Mouse (Mus musculus): ENCODE measurements at regions not wholly inside any gene's neighbourhood (a gene's known extent, or its start where the extent isn't known, plus 50 kb on each side); places are given as distances from the start of the nearest gene placed in this dataset.

DNA sequence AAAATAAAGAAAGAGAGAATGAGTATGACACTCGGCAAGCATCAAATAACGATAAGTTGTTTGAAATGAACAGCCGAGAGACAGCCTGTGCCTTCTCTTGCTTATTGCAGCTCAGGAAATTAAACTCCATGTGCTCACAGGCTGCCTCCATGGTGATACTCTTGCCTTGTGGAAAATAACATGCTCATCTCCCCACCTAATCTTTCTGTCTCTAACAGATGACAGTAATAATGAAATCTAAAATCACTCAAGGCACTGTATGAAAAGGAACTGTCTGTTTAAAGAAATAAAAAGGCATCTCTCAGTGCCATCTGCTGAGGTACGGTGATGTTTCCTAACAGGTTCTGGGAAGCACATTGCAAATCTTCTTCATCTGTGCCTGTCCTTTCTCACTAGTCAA, 247.3 kb downstream of the Aldoart1 start:
- no peak for TF ChIP-seq CTCF (IDR thresholded peaks at IDR 0.05; ENCODE audit: low read depth, low read length)
- TF ChIP-seq POLR2A (IDR thresholded peaks at IDR 0.05; ENCODE audit: borderline replicate concordance, low read depth, low read length): no peak
- Histone ChIP-seq H3K4me1 (ENCODE audit: control insufficient read depth, insufficient read depth, low read length) (no peaks in the 10 kb centered on the region), H3K27ac (ENCODE audit: insufficient read depth, low read depth, low read length) (no peak overlapping the region), H3K4me3 (ENCODE audit: insufficient read depth, low read length) (no peak overlapping the region)

DNA sequence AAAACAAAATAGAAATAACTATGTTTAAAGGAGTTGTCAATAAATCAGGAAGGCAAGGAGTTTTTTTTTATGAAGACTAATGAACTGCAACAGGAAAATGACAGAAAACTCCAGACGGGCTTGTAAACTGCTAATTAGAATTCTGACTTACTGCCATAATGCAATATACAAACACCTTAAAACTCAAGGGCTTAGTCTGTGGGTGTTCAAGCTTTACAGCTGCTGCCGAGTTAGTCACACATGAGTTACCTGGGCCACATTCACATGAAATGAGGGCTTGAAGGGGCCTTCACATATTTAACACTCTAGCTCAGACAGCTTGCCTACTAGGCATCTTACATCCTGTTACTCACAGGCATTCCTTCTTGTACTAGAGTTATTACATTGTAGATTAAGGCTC, 256.9 kb downstream of the Aldoart1 start:
- H3K4me3 ChIP-seq (ENCODE audit: insufficient read depth, low read length): no peak overlapping the region
- H3K4me1 ChIP-seq (ENCODE audit: control insufficient read depth, insufficient read depth, low read length): no peaks in the 10 kb centered on the region
- H3K27ac ChIP-seq (ENCODE audit: insufficient read depth, low read depth, low read length): no peak overlapping the region
- TF ChIP-seq CTCF (IDR thresholded peaks at IDR 0.05; ENCODE audit: low read depth, low read length) (no peak), POLR2A (IDR thresholded peaks at IDR 0.05; ENCODE audit: borderline replicate concordance, low read depth, low read length) (no peak)

DNA sequence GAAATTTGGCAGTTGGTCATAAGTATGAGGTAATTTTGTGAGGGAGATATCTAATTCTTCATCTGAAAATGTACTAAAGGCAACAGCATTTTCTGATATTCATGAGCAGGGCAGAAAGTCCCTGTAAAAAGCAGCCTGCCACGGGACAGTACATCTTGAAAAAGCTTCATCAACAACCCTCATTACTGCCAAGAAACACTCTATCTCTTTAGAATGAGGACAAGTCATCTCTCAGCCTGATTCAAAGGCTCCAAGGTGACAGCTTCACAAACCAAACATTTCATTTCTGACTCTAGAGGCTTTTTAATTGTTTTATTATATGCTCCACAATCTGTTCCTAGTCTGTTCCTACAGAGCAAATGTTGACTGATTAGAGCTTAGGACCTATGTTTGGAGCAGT, 260.3 kb downstream of the Aldoart1 start:
- Histone ChIP-seq H3K4me1 (ENCODE audit: control insufficient read depth, insufficient read depth, low read length) (no peaks in the 10 kb centered on the region), H3K27ac (ENCODE audit: insufficient read depth, low read depth, low read length) (no peak overlapping the region)
- TF ChIP-seq POLR2A (IDR thresholded peaks at IDR 0.05; ENCODE audit: borderline replicate concordance, low read depth, low read length) (no peak), CTCF (IDR thresholded peaks at IDR 0.05; ENCODE audit: low read depth, low read length) (no peak)

GRCm38 (mm10) chr4:72574946-72575345, 277.5 kb downstream of the Aldoart1 start:
- no peak overlapping the region for H3K27ac ChIP-seq (ENCODE audit: insufficient read depth, low read depth, low read length)
- no peak overlapping the region for H3K4me3 ChIP-seq (ENCODE audit: insufficient read depth, low read length)
- H3K4me1 ChIP-seq (ENCODE audit: control insufficient read depth, insufficient read depth, low read length): no peaks in the 10 kb centered on the region
- no peak for TF ChIP-seq CTCF (IDR thresholded peaks at IDR 0.05; ENCODE audit: low read depth, low read length)
- TF ChIP-seq POLR2A (IDR thresholded peaks at IDR 0.05; ENCODE audit: borderline replicate concordance, low read depth, low read length): no peak

More for the DNA sequence above, 260.3 kb downstream of the Aldoart1 start:
- H3K4me3 ChIP-seq (ENCODE audit: insufficient read depth, low read length): no peak overlapping the region

GRCm38 (mm10) chr4:72571924-72572323, 280.5 kb downstream of the Aldoart1 start:
- H3K4me1 ChIP-seq (ENCODE audit: control insufficient read depth, insufficient read depth, low read length): no peaks in the 10 kb centered on the region
- H3K27ac ChIP-seq (ENCODE audit: insufficient read depth, low read depth, low read length): no peak overlapping the region
- H3K4me3 ChIP-seq (ENCODE audit: insufficient read depth, low read length): no peak overlapping the region
- TF ChIP-seq POLR2A (IDR thresholded peaks at IDR 0.05; ENCODE audit: borderline replicate concordance, low read depth, low read length) (no peak), CTCF (IDR thresholded peaks at IDR 0.05; ENCODE audit: low read depth, low read length) (no peak)

DNA sequence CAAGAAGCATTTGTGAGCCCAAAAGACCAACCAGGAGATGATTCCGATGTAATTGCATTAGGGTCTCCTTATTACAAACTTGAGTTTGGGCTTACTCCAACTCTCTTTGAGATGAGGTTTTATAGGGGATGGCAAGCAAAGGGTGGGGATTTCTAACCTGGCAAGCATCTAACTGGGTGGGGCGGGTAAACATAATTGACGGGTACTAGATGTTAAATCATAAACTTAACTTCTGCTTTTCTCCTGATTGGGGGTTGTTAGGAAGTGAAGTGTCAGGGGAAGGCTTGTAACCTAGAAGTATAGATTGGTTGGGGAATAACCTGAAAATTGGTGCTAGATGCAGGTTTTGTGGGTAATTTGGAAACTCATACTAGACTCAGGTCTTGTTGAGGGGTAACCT, 287.2 kb downstream of the Aldoart1 start:
- H3K4me1 ChIP-seq (ENCODE audit: control insufficient read depth, insufficient read depth, low read length): no peaks in the 10 kb centered on the region
- H3K4me3 ChIP-seq (ENCODE audit: insufficient read depth, low read length): no peak overlapping the region
- TF ChIP-seq CTCF (IDR thresholded peaks at IDR 0.05; ENCODE audit: low read depth, low read length): no peak
- no peak overlapping the region for H3K27ac ChIP-seq (ENCODE audit: insufficient read depth, low read depth, low read length)

DNA sequence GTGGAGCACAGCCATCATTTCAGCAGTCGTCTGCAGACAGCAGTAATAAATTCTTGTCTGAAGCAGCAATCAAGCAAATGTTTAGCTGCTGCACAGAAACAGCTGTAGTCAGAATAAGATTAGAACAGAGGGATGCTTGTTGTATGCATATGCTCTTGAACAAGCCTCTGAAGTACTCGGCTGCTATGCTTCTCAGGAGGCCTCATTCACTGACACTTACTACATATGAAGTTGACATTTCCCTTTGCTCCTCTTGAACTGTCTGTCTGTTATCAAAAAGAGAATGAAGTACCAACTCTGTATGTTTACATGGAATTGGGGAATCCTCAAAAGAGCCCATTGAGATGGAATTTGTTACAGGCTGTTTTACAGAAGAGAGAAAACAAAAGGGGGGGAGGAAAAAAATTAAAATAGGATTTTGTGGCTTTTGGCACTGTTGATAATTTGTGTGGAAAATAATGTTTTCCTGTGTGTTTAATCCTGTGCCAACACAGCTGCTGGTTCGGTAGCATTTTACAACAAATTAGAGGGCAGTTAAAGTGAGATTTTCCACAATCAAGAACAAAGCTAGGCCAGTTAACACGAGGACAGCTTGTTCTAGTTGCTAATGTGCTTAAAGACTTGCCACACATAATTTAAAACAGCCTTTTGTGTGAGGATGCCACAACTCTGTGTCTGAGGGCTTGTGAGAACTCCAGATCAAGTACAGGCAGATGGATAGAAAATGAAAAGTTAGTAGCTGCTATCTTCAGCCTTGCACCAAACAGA, 289.3 kb downstream of the Aldoart1 start:
- Histone ChIP-seq H3K4me1 (ENCODE audit: control insufficient read depth, insufficient read depth, low read length) (no peaks in the 10 kb centered on the region), H3K4me3 (ENCODE audit: insufficient read depth, low read length) (no peak overlapping the region)
- no peak for TF ChIP-seq POLR2A (IDR thresholded peaks at IDR 0.05; ENCODE audit: borderline replicate concordance, low read depth, low read length)

DNA sequence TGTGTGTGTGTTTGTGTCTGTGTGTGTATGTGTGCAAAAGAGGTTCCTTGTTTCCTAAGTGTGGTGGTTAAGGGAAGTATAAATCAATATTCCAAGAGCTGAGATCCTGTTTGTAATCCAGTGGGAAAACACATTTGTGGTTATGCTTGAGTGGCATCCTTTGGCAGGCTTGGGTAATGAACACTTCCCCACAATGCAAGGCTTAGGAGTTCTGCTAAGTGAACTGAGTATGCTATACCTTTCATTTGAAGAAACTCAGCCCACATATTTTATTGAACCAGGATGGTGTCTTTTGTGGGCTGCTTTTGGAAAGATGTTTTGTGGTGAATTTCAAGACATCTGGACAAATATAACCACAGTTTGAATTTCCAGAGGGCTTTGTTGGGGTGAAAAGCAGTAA, 298.2 kb downstream of the Aldoart1 start:
- TF ChIP-seq POLR2A (IDR thresholded peaks at IDR 0.05; ENCODE audit: borderline replicate concordance, low read depth, low read length) (no peak), CTCF (IDR thresholded peaks at IDR 0.05; ENCODE audit: low read depth, low read length) (no peak)
- no peak overlapping the region for H3K27ac ChIP-seq (ENCODE audit: insufficient read depth, low read depth, low read length)
- no peak overlapping the region for H3K4me3 ChIP-seq (ENCODE audit: insufficient read depth, low read length)
- no peaks in the 10 kb centered on the region for H3K4me1 ChIP-seq (ENCODE audit: control insufficient read depth, insufficient read depth, low read length)

More for the DNA sequence above, 289.3 kb downstream of the Aldoart1 start:
- no peak overlapping the region for H3K27ac ChIP-seq (ENCODE audit: insufficient read depth, low read depth, low read length)

DNA sequence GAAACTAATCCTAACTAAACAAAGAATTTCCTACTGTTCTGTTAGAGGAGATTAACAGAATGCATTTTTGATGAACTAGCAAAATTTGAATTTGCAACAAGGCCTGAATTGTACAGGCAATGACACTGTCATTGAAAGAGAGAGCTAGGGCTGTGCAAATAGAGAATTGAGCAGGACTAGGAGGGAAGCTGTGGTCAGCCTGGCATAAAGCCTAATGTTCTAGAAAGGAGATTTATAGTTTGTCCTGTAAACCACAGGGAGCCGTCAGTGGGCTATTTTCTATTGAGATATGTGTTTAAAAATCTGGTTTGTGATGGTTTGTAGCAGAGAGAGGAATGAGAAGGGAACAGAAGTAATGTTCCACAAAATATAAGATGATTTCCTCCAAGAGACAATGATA, 317.9 kb downstream of the Aldoart1 start:
- Histone ChIP-seq H3K27ac (ENCODE audit: insufficient read depth, low read depth, low read length) (no peak overlapping the region), H3K4me1 (ENCODE audit: control insufficient read depth, insufficient read depth, low read length) (no peaks in the 10 kb centered on the region; the same call in 1 of the 2 replicates), H3K4me3 (ENCODE audit: insufficient read depth, low read length) (no peak overlapping the region)
- TF ChIP-seq CTCF (IDR thresholded peaks at IDR 0.05; ENCODE audit: low read depth, low read length) (no peak), POLR2A (IDR thresholded peaks at IDR 0.05; ENCODE audit: borderline replicate concordance, low read depth, low read length) (no peak)

DNA sequence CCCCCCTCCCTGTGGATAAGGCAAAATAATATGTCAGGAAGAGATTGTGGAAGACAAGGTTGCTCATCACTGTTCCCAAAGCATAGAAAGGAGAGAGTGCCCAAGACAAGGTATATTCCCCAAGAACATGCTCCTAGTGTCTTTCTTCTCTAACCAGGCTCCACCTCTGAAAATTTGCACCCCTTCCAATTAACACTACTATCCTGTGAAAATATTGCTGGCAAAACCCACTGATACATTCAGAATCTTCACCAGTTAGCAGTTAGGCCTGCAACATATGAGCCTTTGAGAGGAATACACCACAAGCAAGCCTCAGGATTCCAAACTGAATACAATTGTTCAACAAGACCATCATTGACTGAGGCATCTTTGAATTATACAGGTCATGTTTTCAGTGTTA, 323.9 kb upstream of the Tle1 start:
- H3K4me3 ChIP-seq (ENCODE audit: insufficient read depth, low read length): no peak overlapping the region
- no peaks in the 10 kb centered on the region for H3K4me1 ChIP-seq (ENCODE audit: control insufficient read depth, insufficient read depth, low read length)
- H3K27ac ChIP-seq (ENCODE audit: insufficient read depth, low read depth, low read length): no peak overlapping the region
- no peak for TF ChIP-seq POLR2A (IDR thresholded peaks at IDR 0.05; ENCODE audit: borderline replicate concordance, low read depth, low read length)
- no peak for TF ChIP-seq CTCF (IDR thresholded peaks at IDR 0.05; ENCODE audit: low read depth, low read length)
